Mouse (Mus musculus): ENCODE data around the gene Siglece.

DNA sequence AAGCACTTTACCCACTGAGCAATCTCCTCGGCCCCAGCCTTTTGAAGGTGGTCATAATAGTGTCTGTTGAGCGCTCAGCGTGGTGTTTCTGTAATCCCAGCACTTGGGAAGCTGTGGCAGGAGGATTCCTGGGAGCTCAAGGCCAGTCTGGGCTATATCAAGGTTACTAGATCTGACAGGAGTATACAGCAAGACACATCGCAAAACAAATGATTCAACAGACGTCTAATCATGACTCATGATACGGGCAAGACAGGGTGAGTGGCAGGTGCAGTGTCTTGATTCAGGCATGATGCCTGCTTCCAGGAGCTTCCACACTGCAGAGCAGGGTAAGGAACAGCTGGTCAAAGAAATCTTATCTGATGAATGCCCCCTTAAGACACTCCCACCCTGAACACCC, 7.3 kb downstream of the Siglece start:
- TF ChIP-seq POLR2A (IDR thresholded peaks at IDR 0.05; ENCODE audit: borderline replicate concordance, insufficient read depth, low read length) (no peak), CTCF (IDR thresholded peaks at IDR 0.05; ENCODE audit: borderline replicate concordance, insufficient read depth, low read depth, low read length) (no peak)

Data from cerebellum, adult 2 months (tissue).